Mouse (Mus musculus) adrenal gland, postnatal 36 days (tissue): Measurements from ENCODE around the gene B3gnt2. TPM values are rescaled to one million over a fixed set of nuclear protein-coding genes. Genes with fewer than 3 reads are reported as not detected.

ENCODE experiments used
- DNase-seq, 2 experiments: peaks; one replicate each; pipeline ENCODE4 v3.0.0; 2021; ENCODE audit warnings: mixed read lengths in 1 of 2
- total RNA-seq, 2 experiments: library from RNA; stranded (reverse); gene quantifications; 2 replicates each; pipeline ENCODE4 v1.2.3; 2021

The B3gnt2 gene
- total RNA-seq, 2 experiments from 2014 or later = 35.9 to 62.8 TPM

DNA sequence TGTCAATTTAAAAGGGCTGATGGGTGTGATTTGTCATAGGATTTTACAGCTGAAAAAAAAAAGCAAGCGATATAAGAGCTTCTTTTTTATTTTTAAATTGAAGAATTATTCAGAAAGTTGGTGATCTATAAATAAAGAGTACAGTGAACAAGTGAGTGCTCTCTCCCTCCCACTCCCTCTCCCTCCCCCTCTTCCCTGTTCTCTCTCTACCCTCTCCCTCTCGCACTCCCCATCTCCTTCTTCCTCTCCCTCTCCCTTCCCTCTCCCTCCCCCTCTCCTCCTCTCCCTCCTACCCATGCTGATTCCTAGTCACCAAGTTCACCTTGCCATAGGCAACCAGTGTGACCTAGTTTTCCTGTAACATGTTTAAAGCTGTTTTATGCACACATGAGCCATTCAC is 140.7 kb downstream of the B3gnt2 start:
- DNase-seq = no peak

DNA sequence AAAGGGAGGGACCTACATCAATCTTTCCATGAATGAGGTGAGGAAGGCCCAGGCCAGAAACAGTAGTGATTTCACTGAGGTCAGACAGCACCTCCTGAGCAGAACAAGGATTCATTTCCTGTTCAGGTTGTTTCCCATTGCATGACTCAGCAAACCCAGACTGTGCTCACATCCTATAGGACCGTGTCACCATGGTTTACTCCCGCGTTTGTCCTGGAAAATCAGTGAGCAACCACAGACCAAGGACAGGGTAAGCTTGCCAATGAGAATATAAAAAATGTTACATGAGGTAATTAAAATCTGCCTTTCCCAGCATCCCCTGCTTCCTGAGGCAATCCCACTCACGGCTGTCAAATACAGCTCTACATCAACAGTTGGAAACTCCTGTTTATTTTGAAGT is 141.2 kb downstream of the B3gnt2 start:
- peak; percentile 27 to 36 for DNase-seq

- peak in 1 of 2 experiments; percentile 20 for DNase-seq
Observed at GRCm38 (mm10) chr11:22718036-22718435, 142.7 kb downstream of the B3gnt2 start.

DNA sequence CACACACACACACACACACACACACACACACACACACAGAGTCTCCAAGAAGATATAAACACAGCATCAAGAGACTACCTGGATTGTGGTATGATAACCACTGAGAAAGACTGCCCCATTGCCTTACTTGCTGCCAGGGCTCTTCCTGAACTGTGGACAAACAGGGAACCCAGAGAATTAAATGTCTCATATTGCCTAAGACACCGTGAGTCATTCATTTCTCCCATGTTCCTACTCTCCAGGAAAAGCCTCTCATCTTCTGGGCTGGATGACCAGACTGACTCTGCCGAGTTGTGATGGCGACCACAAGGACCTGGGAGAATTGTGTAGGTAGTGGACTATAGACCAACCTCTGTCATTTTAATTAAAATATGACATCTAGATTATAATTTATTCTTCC is 149.4 kb downstream of the B3gnt2 start:
- DNase-seq = no peak

GRCm38 (mm10) chr11:22710596-22710995 is 150.2 kb downstream of the B3gnt2 start:
- DNase-seq = peak in 1 of 2 experiments; percentile 50

Other genes with a start within 250 kb of the B3gnt2 start
- gene Zrsr1, start 111.0 kb upstream of the B3gnt2 start, total RNA-seq = 10 to 100 TPM; 38.9 to 41.9 TPM
- gene Gm28048, start 121.1 kb upstream of the B3gnt2 start, total RNA-seq = 10 to 100 TPM; 28.5 to 55.4 TPM
- 100 to 1,000 TPM; 103 to 121 TPM for gene Commd1, start 121.4 kb upstream of the B3gnt2 start, total RNA-seq
- gene Cct4, start 129.6 kb upstream of the B3gnt2 start, total RNA-seq = 100 to 1,000 TPM; 186 to 249 TPM
- gene Fam161a, start 146.6 kb upstream of the B3gnt2 start, total RNA-seq = 10 to 100 TPM; 20.4 to 34.5 TPM